Mouse (Mus musculus) heart, adult 2 months (tissue): Measurements from ENCODE around the gene Sike1. TPM values are rescaled to one million over a fixed set of nuclear protein-coding genes. Genes with fewer than 3 reads are reported as not detected.

Source experiments
- DNase-seq, 2 experiments: peaks; one replicate each; pipeline ENCODE4 v3.0.0; 2021
- H3K27ac ChIP-seq: fragments of 200-600 bp; 2 replicates; pipeline ENCODE4 v1.8.1; 2022
- H3K27me3 ChIP-seq: fragments of 200-500 bp; 2 replicates; pipeline ENCODE4 v1.6.1; 2012; ENCODE audit warnings: mild to moderate bottlenecking, low read length, inconsistent platforms, mixed read lengths; ENCODE audit not compliant: control insufficient read depth, insufficient read depth
- H3K36me3 ChIP-seq: fragments of 200-500 bp; 2 replicates; pipeline ENCODE4 v1.6.1; 2012; ENCODE audit warnings: low read length, inconsistent platforms; ENCODE audit not compliant: control insufficient read depth, insufficient read depth
- H3K4me1 ChIP-seq: fragments of 200-500 bp; 2 replicates; pipeline ENCODE4 v1.6.1; 2011; ENCODE audit warnings: low read length; ENCODE audit not compliant: control insufficient read depth, insufficient read depth
- H3K4me3 ChIP-seq: fragments of 200-600 bp; 2 replicates; pipeline ENCODE4 v1.8.1; 2022
- H3K79me2 ChIP-seq: fragments of 200-500 bp; replicated peaks from 2 replicates; pipeline ENCODE4 v1.6.1; 2012; ENCODE audit warnings: mild to moderate bottlenecking, inconsistent platforms, low read length, moderate library complexity, mixed read lengths; ENCODE audit not compliant: control insufficient read depth, insufficient read depth
- H3K9ac ChIP-seq: fragments of 200-500 bp; 2 replicates; pipeline ENCODE4 v1.6.1; 2012; ENCODE audit warnings: low read depth, mild to moderate bottlenecking, control low read depth, inconsistent platforms, low read length, mixed read lengths
- CTCF ChIP-seq: fragments of 200-600 bp; IDR thresholded peaks from 2 replicates; pipeline ENCODE4 v1.8.1; 2022; ENCODE audit warnings: antibody characterized with exemption, mild to moderate bottlenecking, moderate library complexity
- EP300 ChIP-seq: fragments of 200-500 bp; IDR thresholded peaks from 2 replicates; pipeline ENCODE4 v1.6.1; 2011; ENCODE audit warnings: low read depth, low read length, control low read depth; ENCODE audit not compliant: insufficient read depth
- POLR2A ChIP-seq: fragments of 200-500 bp; IDR thresholded peaks from 2 replicates; pipeline ENCODE4 v1.6.1; 2011; ENCODE audit warnings: mild to moderate bottlenecking, low read depth, low read length, control low read depth; ENCODE audit not compliant: insufficient read depth
- WGBS: fragments of 180-500 bp; shearing (Covaris S2); methylation state at CpG from one replicate; pipeline ENCODE4 v1.1.7; 2018; 5-methylcytosine and 5-hydroxymethylcytosine counted together
- intact Hi-C: fragments of 180-260 bp; cut with DNase I; formaldehyde crosslinking; loops from one replicate; pipeline ENCODE4 v1.15.1; 2025
- polyA plus RNA-seq: library from polyadenylated mRNA; depleted of rRNA; stranded (reverse); fragments of >200 nt; gene quantifications from 2 replicates; pipeline ENCODE4 v1.2.3, GENCODE M21; 2012; rRNA removed
- total RNA-seq, 2 experiments: library from RNA; stranded (reverse); gene quantifications; 2 replicates each; pipeline ENCODE4 v1.2.3; 2021

Gene Sike1
- total and polyA plus RNA-seq, 3 experiments, result 26.4 to 66.7 (median 65.3) TPM

GRCm38 (mm10) chr3:103040285-103040684, 44.8 kb downstream of the Sike1 start:
- H3K79me2 ChIP-seq, result peaks cover 1% of the 10 kb centered on the region; the same call in 1 of the 2 replicates
- H3K9ac ChIP-seq, result no peak overlapping the region
- no peak overlapping the region for H3K4me3 ChIP-seq
- 91% methylated on average over 6 of the region's 6 CpGs for WGBS
- H3K27ac ChIP-seq, result no peak overlapping the region
- H3K27me3 ChIP-seq, result no peaks in the 10 kb centered on the region
- no peak for TF ChIP-seq EP300
- TF ChIP-seq POLR2A, result no peak
- no peak for TF ChIP-seq CTCF
- H3K36me3 ChIP-seq, result peaks cover 18% of the 10 kb centered on the region
- DNase-seq, result no peak
- intact Hi-C loops, result no loop called here
- H3K4me1 ChIP-seq, result no peaks in the 10 kb centered on the region; the same call in 1 of the 2 replicates

DNA sequence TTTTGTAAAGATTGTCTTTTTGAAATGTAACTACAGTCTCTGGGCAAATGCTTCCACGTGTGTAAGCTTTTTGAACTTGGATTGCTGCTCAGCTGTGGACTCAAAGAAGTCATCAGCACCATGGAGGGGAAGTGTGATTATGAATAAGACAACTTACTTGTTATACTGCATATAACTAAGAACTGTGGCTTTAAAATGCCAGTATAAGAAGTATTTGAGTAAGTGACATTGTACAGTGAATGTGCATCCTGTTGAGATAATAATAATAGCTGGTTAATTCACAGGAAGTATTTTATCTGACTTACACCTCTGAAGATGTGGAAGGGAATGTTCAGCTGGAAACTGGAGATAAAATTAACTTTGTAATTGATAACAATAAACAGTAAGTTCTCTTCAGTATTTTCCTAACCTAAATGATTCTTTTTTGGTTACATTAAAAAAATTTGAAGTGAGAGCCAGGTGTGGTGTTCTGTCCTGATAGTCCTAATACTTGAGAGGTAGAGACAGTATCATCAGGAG, 45.4 kb downstream of the Sike1 start:
- WGBS, result 54% methylated on average over 1 of the region's 1 CpGs
- no peak overlapping the region for H3K4me3 ChIP-seq
- TF ChIP-seq POLR2A (no peak), EP300 (no peak), CTCF (no peak)
- H3K27me3 ChIP-seq, result no peaks in the 10 kb centered on the region
- DNase-seq, result no peak
- no peaks in the 10 kb centered on the region; the same call in 1 of the 2 replicates for H3K4me1 ChIP-seq
- H3K9ac ChIP-seq, result no peak overlapping the region
- peaks cover 1% of the 10 kb centered on the region; the same call in 1 of the 2 replicates for H3K79me2 ChIP-seq
- intact Hi-C loops, result no loop called here
- peaks cover 19% of the 10 kb centered on the region for H3K36me3 ChIP-seq
- H3K27ac ChIP-seq, result no peak overlapping the region

DNA sequence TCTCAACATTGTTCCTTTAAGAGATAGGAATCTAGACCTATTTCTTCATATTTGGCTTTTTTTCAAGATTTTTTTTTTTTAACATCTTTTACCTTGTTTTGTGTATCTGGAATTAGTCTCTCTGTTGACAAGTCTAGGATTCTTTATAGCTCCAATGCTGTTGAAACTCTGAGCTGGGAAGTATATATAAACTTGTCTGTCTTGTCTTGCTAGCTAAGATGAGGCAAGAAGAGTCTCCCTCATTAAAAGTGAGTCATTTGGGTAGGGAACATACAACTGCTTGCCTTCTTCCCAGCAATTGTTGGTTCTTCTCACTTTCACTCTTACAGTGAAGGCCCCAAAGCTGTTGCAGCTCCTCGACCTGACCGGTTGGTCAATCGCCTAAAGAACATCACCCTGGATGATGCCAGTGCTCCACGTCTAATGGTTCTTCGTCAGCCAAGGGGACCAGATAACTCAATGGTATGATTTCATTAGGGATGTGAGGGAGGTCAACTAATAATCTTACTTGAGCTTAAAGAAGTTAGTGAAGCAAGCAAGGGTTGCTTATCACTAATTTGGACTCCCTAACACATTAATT, 60.6 kb downstream of the Sike1 start:
- WGBS, result 81% methylated on average over 5 of the region's 5 CpGs

DNA sequence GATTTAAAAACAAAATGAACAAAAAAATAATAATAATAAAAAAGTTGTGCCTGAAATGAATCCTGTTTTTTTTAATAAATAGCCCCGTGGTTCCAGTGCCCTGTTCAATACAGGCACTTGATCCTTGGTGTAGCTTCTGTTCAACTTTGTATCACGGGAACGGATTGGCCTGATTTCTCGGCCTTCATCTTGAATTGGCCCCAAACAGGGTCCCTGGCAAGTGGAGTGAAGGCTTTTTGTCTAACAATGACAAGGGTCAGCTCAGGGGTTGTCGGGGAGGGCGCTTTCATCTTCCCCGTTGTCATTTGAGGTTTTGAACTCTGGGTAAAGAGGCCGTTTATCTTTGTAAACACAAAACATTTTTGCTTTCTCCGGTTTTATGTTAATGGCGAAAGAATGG, 62.2 kb downstream of the Sike1 start:
- no peaks in the 10 kb centered on the region for H3K79me2 ChIP-seq
- 4% methylated on average over 10 of the region's 10 CpGs for WGBS
- peak overlapping the region; percentile 95 for H3K27ac ChIP-seq
- peaks cover 13% of the 10 kb centered on the region for H3K36me3 ChIP-seq
- intact Hi-C loops, result loop anchor here (1.0 to 2.0 kb wide), 4 partner anchors 37 to 113 kb away; partner anchors contain the start of genes Bcas2, Csde1 and Dennd2c
- TF ChIP-seq POLR2A (no peak), CTCF (no peak), EP300 (no peak)
- no peaks in the 10 kb centered on the region for H3K27me3 ChIP-seq
- no peak for DNase-seq
- H3K4me3 ChIP-seq, result peak overlapping the region; percentile 90
- peaks cover 2% of the 10 kb centered on the region for H3K4me1 ChIP-seq
- peak overlapping the region; percentile 41 for H3K9ac ChIP-seq

More for the DNA sequence above, 60.6 kb downstream of the Sike1 start:
- Histone ChIP-seq H3K4me1 (peaks cover 2% of the 10 kb centered on the region), H3K27ac (no peak overlapping the region), H3K9ac (no peak overlapping the region), H3K36me3 (peaks cover 13% of the 10 kb centered on the region), H3K27me3 (no peaks in the 10 kb centered on the region), H3K4me3 (no peak overlapping the region), H3K79me2 (no peaks in the 10 kb centered on the region)
- intact Hi-C loops, result no loop called here
- TF ChIP-seq EP300, result no peak
- no peak for TF ChIP-seq CTCF
- no peak for TF ChIP-seq POLR2A
- DNase-seq, result no peak

Other genes starting within 250 kb of the Sike1 start
- gene Tshb, start 213.0 kb upstream of the Sike1 start, total RNA-seq, result not detected
- gene Tshb, start 213.0 kb upstream of the Sike1 start, polyA plus RNA-seq, result not detected in 2 replicates
- gene Sycp1, start 59.6 kb upstream of the Sike1 start, total RNA-seq, result under 1 TPM in 1 of 2 experiments, not detected in 1; 0.10 TPM
- gene Sycp1, start 59.6 kb upstream of the Sike1 start, polyA plus RNA-seq, result 0.18 TPM in 1 of 2 replicates, not detected in the other
- gene Nr1h5, start 31.6 kb upstream of the Sike1 start, total RNA-seq, result not detected
- not detected in 2 replicates for gene Nr1h5, start 31.6 kb upstream of the Sike1 start, polyA plus RNA-seq
- 100 to 1,000 TPM; 515 to 591 TPM for gene Csde1, start 24.7 kb downstream of the Sike1 start, total RNA-seq
- 65.3 and 130 TPM in 2 replicates for gene Csde1, start 24.7 kb downstream of the Sike1 start, polyA plus RNA-seq
- gene Nras, start 62.6 kb downstream of the Sike1 start, total RNA-seq, result 10 to 100 TPM; 46.7 to 48.3 TPM
- 11.5 and 25.4 TPM in 2 replicates for gene Nras, start 62.6 kb downstream of the Sike1 start, polyA plus RNA-seq
- not detected for gene Ampd1, start 78.3 kb downstream of the Sike1 start, total RNA-seq
- gene Ampd1, start 78.3 kb downstream of the Sike1 start, polyA plus RNA-seq, result 0.12 TPM in 1 of 2 replicates, not detected in the other
- gene Dennd2c, start 106.9 kb downstream of the Sike1 start, total RNA-seq, result 1 to 10 TPM; 1.5 to 1.8 TPM
- gene Dennd2c, start 106.9 kb downstream of the Sike1 start, polyA plus RNA-seq, result 0.61 and 1.3 TPM in 2 replicates
- gene Bcas2, start 175.9 kb downstream of the Sike1 start, total RNA-seq, result 10 to 100 TPM; 47.8 to 51.1 TPM
- 20.4 and 35.6 TPM in 2 replicates for gene Bcas2, start 175.9 kb downstream of the Sike1 start, polyA plus RNA-seq